Mouse (Mus musculus): ENCODE results near the gene Nfkbil1. TPM values are rescaled to one million over a fixed set of nuclear protein-coding genes. Genes with fewer than 3 reads are reported as not detected.

Gene Nfkbil1
- polyA plus RNA-seq, 1 experiment from 2014 or later = 11.2 TPM

GRCm38 (mm10) chr17:35201128-35201527, 34.5 kb downstream of the Nfkbil1 start:
- TF ChIP-seq CTCF (IDR thresholded peaks at IDR 0.05) (no peak), EP300 (IDR thresholded peaks at IDR 0.05) (no peak)
- DNase-seq (ENCODE audit: low spot score) = no peak
- 51% methylated on average over 11 of the region's 11 CpGs for WGBS
- H3K9me3 ChIP-seq (ENCODE audit: low read length) = no peaks in the 10 kb centered on the region
- H3K9ac ChIP-seq (replicated peaks; ENCODE audit: low read depth) = no peak overlapping the region
- no peaks in the 10 kb centered on the region for H3K4me1 ChIP-seq (ENCODE audit: insufficient read depth, low read depth, low read length)
- H3K4me2 ChIP-seq (replicated peaks; ENCODE audit: low read depth, low read length) = no peak overlapping the region
- no peak overlapping the region for H3K4me3 ChIP-seq (ENCODE audit: low read depth, low read length)
- 0 out of 2 replicates have a peak, but pooled peaks cover 3% of the 10 kb centered on the region for H3K27me3 ChIP-seq (replicated peaks; ENCODE audit: insufficient read depth, low read length)
- no peak overlapping the region for H3K27ac ChIP-seq (ENCODE audit: low read length)
- no peaks in the 10 kb centered on the region for H3K36me3 ChIP-seq (ENCODE audit: insufficient read depth, low read length)
- ATAC-seq = no peak

GRCm38 (mm10) chr17:35200398-35200797, 35.2 kb downstream of the Nfkbil1 start:
- Histone ChIP-seq H3K4me2 (replicated peaks; ENCODE audit: low read depth, low read length) (no peak overlapping the region), H3K9me3 (ENCODE audit: low read length) (no peaks in the 10 kb centered on the region), H3K4me3 (ENCODE audit: low read depth, low read length) (no peak overlapping the region), H3K27me3 (replicated peaks; ENCODE audit: insufficient read depth, low read length) (peaks cover 3% of the 10 kb centered on the region; the same call in 1 of the 2 replicates), H3K27ac (ENCODE audit: low read length) (no peak overlapping the region), H3K4me1 (ENCODE audit: insufficient read depth, low read depth, low read length) (no peaks in the 10 kb centered on the region), H3K36me3 (ENCODE audit: insufficient read depth, low read length) (no peaks in the 10 kb centered on the region), H3K9ac (replicated peaks; ENCODE audit: low read depth) (no peak overlapping the region)
- DNase-seq (ENCODE audit: low spot score) = peak; percentile 61
- ATAC-seq = peak; percentile 33; the same call in 1 of the 2 replicates
- no peak for TF ChIP-seq CTCF (IDR thresholded peaks at IDR 0.05)
- no peak for TF ChIP-seq EP300 (IDR thresholded peaks at IDR 0.05)
- 77% methylated on average over 11 of the region's 11 CpGs for WGBS

- WGBS = 37% methylated on average over 8 of the region's 8 CpGs
- Histone ChIP-seq H3K4me2 (replicated peaks; ENCODE audit: low read depth, low read length) (no peak overlapping the region), H3K27ac (ENCODE audit: low read length) (no peak overlapping the region), H3K27me3 (replicated peaks; ENCODE audit: insufficient read depth, low read length) (peaks cover 3% of the 10 kb centered on the region; the same call in 1 of the 2 replicates), H3K9me3 (ENCODE audit: low read length) (no peaks in the 10 kb centered on the region), H3K9ac (replicated peaks; ENCODE audit: low read depth) (no peak overlapping the region), H3K36me3 (ENCODE audit: insufficient read depth, low read length) (no peaks in the 10 kb centered on the region), H3K4me1 (ENCODE audit: insufficient read depth, low read depth, low read length) (peaks cover 4% of the 10 kb centered on the region; the same call in 1 of the 2 replicates), H3K4me3 (ENCODE audit: low read depth, low read length) (no peak overlapping the region)
- ATAC-seq (no peak), DNase-seq (ENCODE audit: low spot score) (no peak)
- TF ChIP-seq EP300 (IDR thresholded peaks at IDR 0.05) (no peak), CTCF (IDR thresholded peaks at IDR 0.05) (no peak)
Measured at GRCm38 (mm10) chr17:35198946-35199345, 36.6 kb downstream of the Nfkbil1 start.

GRCm38 (mm10) chr17:35198029-35198428, 37.6 kb downstream of the Nfkbil1 start:
- WGBS = 50% methylated on average over 7 of the region's 7 CpGs
- ATAC-seq = no peak
- Histone ChIP-seq H3K36me3 (ENCODE audit: insufficient read depth, low read length) (no peaks in the 10 kb centered on the region), H3K9me3 (ENCODE audit: low read length) (no peaks in the 10 kb centered on the region), H3K4me2 (replicated peaks; ENCODE audit: low read depth, low read length) (no peak overlapping the region), H3K27me3 (replicated peaks; ENCODE audit: insufficient read depth, low read length) (peaks cover 3% of the 10 kb centered on the region; the same call in 1 of the 2 replicates), H3K4me3 (ENCODE audit: low read depth, low read length) (no peak overlapping the region), H3K27ac (ENCODE audit: low read length) (no peak overlapping the region), H3K4me1 (ENCODE audit: insufficient read depth, low read depth, low read length) (peaks cover 4% of the 10 kb centered on the region; the same call in 1 of the 2 replicates), H3K9ac (replicated peaks; ENCODE audit: low read depth) (no peak overlapping the region)
- DNase-seq (ENCODE audit: low spot score) = no peak
- TF ChIP-seq EP300 (IDR thresholded peaks at IDR 0.05) (no peak), CTCF (IDR thresholded peaks at IDR 0.05) (no peak)

GRCm38 (mm10) chr17:35197126-35197525, 38.5 kb downstream of the Nfkbil1 start:
- Histone ChIP-seq H3K27me3 (replicated peaks; ENCODE audit: insufficient read depth, low read length) (peaks cover 3% of the 10 kb centered on the region; the same call in 1 of the 2 replicates), H3K9me3 (ENCODE audit: low read length) (no peaks in the 10 kb centered on the region), H3K27ac (ENCODE audit: low read length) (no peak overlapping the region), H3K36me3 (ENCODE audit: insufficient read depth, low read length) (no peaks in the 10 kb centered on the region), H3K4me2 (replicated peaks; ENCODE audit: low read depth, low read length) (no peak overlapping the region), H3K9ac (replicated peaks; ENCODE audit: low read depth) (no peak overlapping the region), H3K4me3 (ENCODE audit: low read depth, low read length) (no peak overlapping the region), H3K4me1 (ENCODE audit: insufficient read depth, low read depth, low read length) (peaks cover 4% of the 10 kb centered on the region; the same call in 1 of the 2 replicates)
- TF ChIP-seq CTCF (IDR thresholded peaks at IDR 0.05) (no peak), EP300 (IDR thresholded peaks at IDR 0.05) (no peak)
- DNase-seq (ENCODE audit: low spot score) = no peak
- WGBS = 56% methylated on average over 5 of the region's 6 CpGs
- ATAC-seq = no peak

- 26% methylated on average over 9 of the region's 9 CpGs for WGBS
- no peak overlapping the region for H3K9ac ChIP-seq (replicated peaks; ENCODE audit: low read depth)
Measured at GRCm38 (mm10) chr17:35196321-35196641, 39.3 kb downstream of the Nfkbil1 start.

More at GRCm38 (mm10) chr17:35196321-35196641, 39.3 kb downstream of the Nfkbil1 start:
- Histone ChIP-seq H3K4me1 (ENCODE audit: insufficient read depth, low read depth, low read length) (peaks cover 4% of the 10 kb centered on the region; the same call in 1 of the 2 replicates), H3K36me3 (ENCODE audit: insufficient read depth, low read length) (no peaks in the 10 kb centered on the region), H3K9me3 (ENCODE audit: low read length) (no peaks in the 10 kb centered on the region), H3K27ac (ENCODE audit: low read length) (no peak overlapping the region), H3K4me3 (ENCODE audit: low read depth, low read length) (peak overlapping the region; percentile 45), H3K4me2 (replicated peaks; ENCODE audit: low read depth, low read length) (peak overlapping the region; percentile 75), H3K27me3 (replicated peaks; ENCODE audit: insufficient read depth, low read length) (no peaks in the 10 kb centered on the region; the same call in 1 of the 2 replicates)
- DNase-seq (ENCODE audit: low spot score) = no peak
- no peak for TF ChIP-seq CTCF (IDR thresholded peaks at IDR 0.05)
- TF ChIP-seq EP300 (IDR thresholded peaks at IDR 0.05) = no peak
- ATAC-seq = peak; percentile 29; the same call in 1 of the 2 replicates
